Mouse (Mus musculus) erythroid progenitor cell, adult 5-6 weeks (primary cell): ENCODE data around the gene Sept8. TPM values are rescaled to one million over a fixed set of nuclear protein-coding genes. Genes with fewer than 3 reads are reported as not detected.

Experiments used
- ATAC-seq: replicated peaks from 2 replicates; pipeline ENCODE4 v1.8.0; 2016; ENCODE audit warnings: moderate number of reproducible peaks, mild to moderate bottlenecking, moderate TSS enrichment, inconsistent platforms; ENCODE audit not compliant: poor library complexity, low FRiP score, severe bottlenecking
- total RNA-seq, 2 experiments: library from RNA; stranded (forward) in 1 of 2; stranded (reverse) in 1 of 2; fragments of 150-400 nt in 1 of 2; fragments of 186-747, 209-891 nt in 1 of 2; gene quantifications; 2 replicates each; pipeline versions ENCODE4 v1.2.3 to v1.2.4; 2015 to 2017; ENCODE audit warnings: low replicate concordance in 2 of 2

Gene Sept8
- total RNA-seq, 2 experiments from 2014 or later = 101 to 143 TPM

DNA sequence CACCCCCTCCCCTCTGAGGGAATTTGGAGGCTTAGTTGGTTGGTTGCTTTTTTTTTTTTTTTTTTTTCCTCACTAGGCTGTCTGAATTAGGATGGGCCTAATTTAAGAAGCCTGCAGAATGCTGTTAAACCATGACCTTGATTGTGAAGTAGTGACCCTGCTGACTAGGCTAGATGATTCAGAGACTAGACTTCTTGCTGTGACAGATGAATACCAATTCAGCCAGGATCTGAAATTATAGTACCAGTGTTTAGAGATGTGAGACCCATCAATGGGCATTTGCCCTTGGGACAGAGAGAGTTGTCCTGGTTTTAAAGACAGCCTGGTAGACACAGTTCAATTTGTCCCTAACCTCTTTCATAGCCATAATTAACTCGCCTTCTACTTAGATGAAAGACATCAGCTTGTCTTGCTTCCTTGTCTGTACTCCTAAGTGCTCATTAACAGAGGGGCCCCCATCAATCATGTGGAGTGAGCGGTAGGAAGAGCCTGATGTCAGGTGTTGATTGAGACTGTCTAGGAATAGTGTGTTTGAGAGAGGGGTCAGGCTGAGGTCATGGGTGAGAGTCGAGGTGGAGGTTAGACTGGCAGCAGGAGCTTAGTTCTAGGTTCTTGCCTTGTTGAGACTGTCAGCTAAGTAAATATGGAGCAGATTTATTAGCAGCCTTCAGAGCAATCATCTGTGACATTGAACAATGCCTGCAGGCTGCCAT, 25.7 kb upstream of the Sept8 start:
- no peak for ATAC-seq

DNA sequence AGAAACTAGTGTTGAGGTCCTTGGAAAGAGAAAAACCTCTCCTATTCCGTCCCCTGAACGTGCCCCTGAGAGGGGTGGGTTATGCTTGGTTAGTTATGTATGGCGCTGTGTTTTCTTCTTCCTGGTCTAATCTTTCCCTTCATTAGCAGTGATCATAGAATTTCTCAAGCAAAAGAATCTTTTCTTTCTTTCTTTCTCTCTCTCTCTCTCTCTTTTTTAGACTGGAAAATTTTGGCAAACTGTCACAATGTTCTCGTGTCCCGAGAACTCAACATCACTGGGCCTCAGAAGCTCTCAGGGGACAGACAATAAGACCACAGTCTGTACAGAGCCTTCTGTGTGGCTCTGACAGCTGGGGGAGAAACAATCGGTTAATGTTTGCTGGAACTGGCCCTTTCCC, 23.6 kb upstream of the Sept8 start:
- no peak for ATAC-seq

- no peak for ATAC-seq
These were observed 22.1 kb upstream of the Sept8 start for GRCm38 (mm10) chr11:53496946-53497345.

DNA sequence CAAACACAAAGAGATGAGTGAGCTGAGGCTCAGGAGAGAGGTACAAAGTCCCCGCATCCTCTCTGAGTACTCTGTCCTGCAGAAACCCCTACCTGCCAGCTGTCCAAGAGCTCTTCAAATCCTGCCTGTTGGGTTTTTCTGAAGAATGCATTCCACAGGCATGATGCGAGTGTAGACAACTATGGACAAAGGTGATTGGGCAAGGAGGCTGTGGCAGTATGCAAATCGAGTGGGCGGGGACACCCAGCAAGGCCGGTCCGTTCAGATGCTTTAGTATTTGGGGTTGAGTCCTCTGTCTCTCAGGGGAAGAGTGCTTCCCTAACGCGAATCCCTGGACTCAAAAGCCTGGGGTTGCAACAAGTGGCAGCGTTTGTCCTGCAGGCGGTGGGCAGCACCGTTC, 18.5 kb upstream of the Sept8 start:
- peak; percentile 79 for ATAC-seq

DNA sequence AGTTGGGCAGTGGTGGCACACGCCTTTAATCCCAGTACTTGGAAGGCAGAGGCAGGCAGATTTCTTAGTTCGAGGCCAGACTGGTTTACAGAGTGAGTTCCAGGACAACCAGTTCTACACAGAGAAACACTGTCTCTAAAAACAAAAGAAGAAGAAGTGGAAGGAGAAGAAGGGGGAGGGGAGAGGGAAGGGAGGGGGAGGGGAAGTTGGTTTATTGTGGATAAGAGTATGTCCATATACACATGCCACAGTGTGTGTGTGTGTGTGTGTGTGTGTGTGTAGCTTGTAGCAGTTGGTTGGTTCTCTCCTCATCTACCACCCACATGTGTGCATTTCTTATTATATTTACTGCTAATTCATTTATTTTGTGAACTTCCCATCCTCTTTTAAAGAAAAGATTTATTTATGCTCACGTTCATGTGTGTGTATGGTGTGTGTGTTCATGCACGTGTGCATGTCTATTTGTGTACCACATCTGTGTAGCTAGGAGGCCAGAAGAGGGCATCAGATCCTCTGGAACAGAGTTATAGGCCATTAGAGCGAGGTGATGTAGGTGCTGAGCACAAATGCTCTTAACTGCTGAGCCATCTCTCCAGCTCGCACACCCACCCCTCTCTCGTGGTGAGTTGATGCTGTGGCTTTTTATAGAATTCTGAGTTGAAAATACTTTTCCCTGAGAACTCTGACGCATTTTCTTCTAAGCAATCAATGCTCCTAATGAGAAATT, 16.9 kb upstream of the Sept8 start:
- ATAC-seq = no peak

DNA sequence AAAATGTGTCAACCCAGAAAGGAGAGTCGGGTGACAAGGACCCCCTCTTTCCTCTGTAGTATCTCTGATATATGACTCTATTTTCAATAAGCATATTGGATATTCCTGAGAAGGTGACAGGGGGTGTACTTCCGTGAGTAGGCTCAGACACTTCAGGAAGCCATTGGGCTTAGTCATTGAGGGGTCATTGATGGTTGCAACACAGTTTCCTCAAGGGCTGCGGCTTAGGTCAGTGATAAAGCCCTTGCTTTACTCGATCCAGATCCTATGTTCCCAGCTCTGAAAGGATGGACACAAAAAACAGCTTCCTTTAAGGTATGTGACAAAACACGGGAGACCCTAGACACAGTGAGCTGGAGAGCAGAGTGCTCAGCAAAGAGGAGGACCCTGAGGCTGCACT, 15.3 kb upstream of the Sept8 start:
- ATAC-seq = no peak

DNA sequence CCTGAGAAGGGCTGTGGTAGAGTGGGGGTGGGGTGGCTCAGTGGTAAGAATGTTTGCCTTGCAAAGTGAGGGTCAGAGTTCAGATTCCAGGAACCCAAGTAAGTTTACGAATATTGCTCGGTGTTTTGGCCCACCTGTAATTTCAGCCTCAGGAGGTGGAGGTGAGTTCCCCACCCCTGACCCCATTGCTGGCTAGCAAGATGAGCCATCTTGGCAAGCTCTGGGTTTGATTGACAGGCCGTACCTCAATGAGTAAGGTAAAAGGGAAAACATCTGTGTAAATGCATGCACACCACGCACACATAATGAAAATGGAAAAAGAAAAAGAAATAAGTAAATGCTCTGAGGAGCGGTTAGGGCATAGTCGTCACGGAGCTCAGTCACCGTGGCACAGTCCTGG, 14.7 kb upstream of the Sept8 start:
- ATAC-seq = no peak

DNA sequence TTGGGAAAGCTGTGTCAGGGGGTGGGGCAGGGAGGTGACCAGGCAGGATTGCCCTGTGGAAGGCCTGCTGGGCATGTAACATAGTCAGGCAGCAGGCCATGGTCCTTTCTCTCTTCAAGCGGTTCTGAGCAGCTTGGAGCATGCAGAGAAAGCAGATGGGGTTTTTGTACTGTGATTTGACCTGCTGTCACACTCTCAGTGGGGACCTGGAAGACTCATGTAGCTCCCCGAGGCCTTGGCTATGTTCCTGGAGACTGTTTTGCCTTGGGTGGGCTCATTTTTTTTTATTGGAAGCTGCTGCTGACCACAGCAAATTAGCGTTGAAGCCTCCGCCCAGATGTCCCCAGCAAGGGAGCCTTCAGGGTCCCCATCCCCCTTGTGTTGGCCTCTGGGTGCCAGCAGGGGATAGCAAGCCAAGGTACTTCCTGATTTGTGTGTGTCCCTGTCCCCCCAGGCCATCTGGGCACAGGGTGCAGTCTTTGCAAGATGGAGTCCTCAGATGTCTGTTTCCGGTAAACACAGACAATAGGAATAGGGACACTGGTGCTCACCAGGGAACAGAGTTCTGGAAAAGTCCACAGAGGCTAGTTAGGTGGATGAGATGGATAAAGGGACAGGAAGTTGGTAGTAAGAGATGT, 13.9 kb upstream of the Sept8 start:
- no peak for ATAC-seq

GRCm38 (mm10) chr11:53507098-53507805, 11.8 kb upstream of the Sept8 start:
- ATAC-seq = no peak

GRCm38 (mm10) chr11:53508152-53508551, 10.9 kb upstream of the Sept8 start:
- ATAC-seq = no peak

DNA sequence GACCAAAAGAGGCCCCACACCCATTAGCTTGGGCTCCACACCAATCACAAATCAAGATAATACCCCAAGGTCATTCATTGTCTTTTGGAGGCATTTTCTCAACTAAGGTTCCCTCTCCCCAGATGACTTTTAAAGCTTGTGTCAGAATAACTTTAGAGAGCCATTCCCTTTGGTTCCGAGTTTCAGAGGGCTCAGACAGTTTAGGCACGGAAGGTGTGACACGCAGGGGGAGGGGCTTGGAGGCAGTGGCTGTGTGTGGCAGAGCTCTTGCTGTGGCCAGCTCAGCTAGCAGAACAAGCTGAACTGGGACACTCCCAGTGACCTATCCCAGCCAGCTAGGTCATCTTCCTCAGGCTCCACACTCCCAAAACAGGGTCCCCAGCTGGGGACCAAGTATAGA, 10.5 kb upstream of the Sept8 start:
- no peak for ATAC-seq

- ATAC-seq = no peak
These were observed 8.7 kb upstream of the Sept8 start for GRCm38 (mm10) chr11:53510351-53510750.

DNA sequence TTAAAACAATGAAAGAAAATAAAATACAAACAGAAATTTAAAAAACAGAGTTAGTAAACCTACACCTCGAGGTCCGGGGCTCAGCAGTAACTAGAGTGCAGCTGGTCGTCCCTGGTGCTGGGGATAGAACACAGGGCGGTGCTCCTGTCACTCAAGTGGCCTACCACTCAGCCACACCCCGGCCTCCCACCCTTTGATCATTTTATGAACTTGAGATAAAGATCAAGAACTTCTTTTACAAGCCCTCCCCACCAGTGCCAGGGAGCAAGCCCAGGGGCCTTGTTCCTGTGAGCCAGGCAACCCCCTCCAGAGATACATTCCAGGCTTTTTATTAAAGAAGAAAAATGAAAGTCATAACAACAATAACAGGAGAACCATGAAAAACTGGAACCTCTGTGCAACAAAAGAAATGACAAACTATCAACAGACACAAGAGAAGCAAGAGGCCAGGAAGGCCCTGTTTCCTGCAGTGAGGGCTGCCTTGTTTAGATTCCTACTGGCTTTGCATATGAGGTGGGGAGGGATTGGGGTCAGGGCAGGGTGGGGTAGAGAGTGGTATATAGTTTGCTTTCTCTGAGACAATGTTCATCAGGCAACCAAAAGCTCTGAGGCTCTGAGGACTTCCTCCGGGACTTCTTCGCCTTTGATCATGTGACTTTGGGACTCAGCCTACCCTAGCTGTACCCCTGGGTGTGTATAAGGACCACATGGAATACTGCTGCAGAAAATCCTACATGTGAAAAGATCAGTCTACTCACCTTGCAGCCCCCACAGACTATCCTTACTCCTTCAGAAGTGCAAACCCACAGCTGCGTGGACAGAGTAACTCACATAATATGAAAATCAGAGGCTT, 2.1 kb upstream of the Sept8 start:
- no peak for ATAC-seq

GRCm38 (mm10) chr11:53518759-53519158, 298 bp upstream of the Sept8 start:
- 0 out of 2 replicates have a peak, but pooled peaks have one; percentile 31 for ATAC-seq

DNA sequence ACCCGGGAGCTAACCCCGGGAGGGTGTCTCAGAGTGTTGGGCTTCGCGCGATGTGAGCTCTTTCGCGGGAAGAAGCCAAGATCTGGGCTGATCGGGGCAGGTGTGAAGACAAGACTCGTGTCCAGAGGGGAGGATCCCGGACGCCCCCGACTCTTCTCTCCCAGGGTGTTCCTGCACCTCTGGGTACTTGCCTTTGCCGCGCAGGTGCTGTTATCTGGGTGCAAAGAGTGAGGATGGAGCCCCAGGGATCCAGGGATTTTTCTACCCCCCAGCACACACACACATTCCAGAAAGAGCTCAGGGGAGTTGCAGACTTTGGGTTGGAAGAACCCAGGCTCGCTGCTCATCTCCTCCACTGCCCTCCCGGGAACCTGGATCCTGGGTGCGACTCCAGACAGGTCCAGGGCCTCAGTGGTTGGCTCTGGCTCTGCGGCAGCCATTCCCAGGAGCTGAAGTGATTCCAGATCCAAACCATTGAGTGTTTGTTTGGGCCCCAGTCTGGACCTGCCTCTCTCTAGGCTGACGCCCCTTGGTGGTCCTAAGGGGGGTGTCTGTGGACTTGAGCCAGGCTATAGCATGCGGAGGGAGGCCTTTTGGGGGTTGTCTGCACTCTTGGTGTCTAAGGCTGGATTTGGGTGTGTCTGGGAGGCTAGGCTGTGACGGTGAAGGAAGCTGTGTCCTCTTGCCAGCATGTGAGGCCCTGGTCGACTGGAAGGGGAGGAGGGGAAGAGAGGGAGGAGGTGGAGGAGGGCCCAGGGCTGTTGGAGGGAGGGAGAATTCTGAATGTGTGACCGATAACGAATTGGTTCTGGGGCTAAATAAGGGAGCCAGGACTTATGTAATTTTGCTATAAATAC, 1.3 kb downstream of the Sept8 start:
- peak; percentile 77 for ATAC-seq

GRCm38 (mm10) chr11:53521120-53521820, 2.2 kb downstream of the Sept8 start:
- peak; percentile 8 for ATAC-seq

DNA sequence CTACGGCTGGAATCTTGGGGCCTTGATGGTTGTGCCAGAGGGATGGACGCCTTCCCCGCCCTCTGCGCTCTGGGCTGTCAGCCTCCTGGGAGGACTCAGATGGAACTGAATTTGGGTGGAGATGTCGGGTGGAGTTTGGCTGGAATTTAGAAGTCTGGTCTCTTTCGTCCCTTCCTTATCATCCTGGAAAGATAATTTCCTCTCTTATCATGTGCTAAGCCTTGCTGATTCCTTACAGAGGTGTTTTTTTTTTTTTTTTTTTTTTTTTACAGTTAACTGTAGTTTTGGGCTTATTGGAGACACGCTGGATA, 2.7 kb downstream of the Sept8 start:
- peak; percentile 62 for ATAC-seq

GRCm38 (mm10) chr11:53522362-53522761, 3.3 kb downstream of the Sept8 start:
- no peak for ATAC-seq
